Mouse (Mus musculus): ENCODE measurements around the gene Pak7. TPM values are rescaled to one million over a fixed set of nuclear protein-coding genes. Genes with fewer than 3 reads are reported as not detected.

The Pak7 gene
- 2.2 and 2.5 TPM in 2 replicates for polyA plus RNA-seq (2014; fragmentation: Nextera tagmentation; extraction: Ambion mirVana)

- peak; percentile 99 for ATAC-seq (ENCODE audit: insufficient number of reproducible peaks, low FRiP score, low TSS enrichment, low read depth)
- WGBS, result 1% methylated on average over 39 of the region's 39 CpGs
- peak; percentile 81 for DNase-seq (ENCODE audit: low spot score)
These were observed at the start of gene Pak7 for GRCm38 (mm10) chr2:136387181-136388131. Gene Pak7 (minus strand): TSS chr2:136387967.

GRCm38 (mm10) chr2:136425561-136425960, 37.8 kb upstream of the Pak7 start:
- no peak overlapping the region for H3K9ac ChIP-seq (ENCODE audit: low read length)
- no peaks in the 10 kb centered on the region for H3K4me1 ChIP-seq (ENCODE audit: control insufficient read depth, insufficient read depth, low read length)
- DNase-seq (ENCODE audit: low spot score), result no peak
- H3K27me3 ChIP-seq (ENCODE audit: control insufficient read depth, insufficient read depth, low read length), result no peaks in the 10 kb centered on the region
- no peak overlapping the region for H3K4me3 ChIP-seq (ENCODE audit: low read depth, low read length)
- no peaks in the 10 kb centered on the region for H3K36me3 ChIP-seq (ENCODE audit: control insufficient read depth, insufficient read depth, low read length)
- ATAC-seq (ENCODE audit: insufficient number of reproducible peaks, low FRiP score, low TSS enrichment, low read depth), result no peak
- H3K4me2 ChIP-seq (ENCODE audit: low read depth, severe bottlenecking), result no peak overlapping the region
- no peak overlapping the region for H3K27ac ChIP-seq (replicated peaks; ENCODE audit: low read depth, low read length)
- no peaks in the 10 kb centered on the region for H3K9me3 ChIP-seq (ENCODE audit: control insufficient read depth, low read length)
- WGBS, result 81% methylated on average over 6 of the region's 6 CpGs

More at GRCm38 (mm10) chr2:136387181-136388131, at the start of gene Pak7:
- no peak within 1 kb of the TSS for H3K27ac ChIP-seq (replicated peaks; ENCODE audit: low read depth, low read length)
- no peaks in the 10 kb centered on the region for H3K4me1 ChIP-seq (ENCODE audit: control insufficient read depth, insufficient read depth, low read length)
- H3K27me3 ChIP-seq (ENCODE audit: control insufficient read depth, insufficient read depth, low read length), result peaks cover 3% of the 10 kb centered on the region; the same call in 1 of the 2 replicates
- no peaks in the 10 kb centered on the region for H3K9me3 ChIP-seq (ENCODE audit: control insufficient read depth, low read length)
- no peaks in the 10 kb centered on the region for H3K36me3 ChIP-seq (ENCODE audit: control insufficient read depth, insufficient read depth, low read length)
- H3K9ac ChIP-seq (ENCODE audit: low read length), result peak within 1 kb of the TSS; percentile 58
- H3K4me3 ChIP-seq (ENCODE audit: low read depth, low read length), result peak within 1 kb of the TSS; percentile 61
- H3K4me2 ChIP-seq (ENCODE audit: low read depth, severe bottlenecking), result peak within 1 kb of the TSS; percentile 88

GRCm38 (mm10) chr2:136419543-136419942, 31.8 kb upstream of the Pak7 start:
- ATAC-seq (ENCODE audit: insufficient number of reproducible peaks, low FRiP score, low TSS enrichment, low read depth) (no peak), DNase-seq (ENCODE audit: low spot score) (no peak)
- no peaks in the 10 kb centered on the region for H3K9me3 ChIP-seq (ENCODE audit: control insufficient read depth, low read length)
- no peaks in the 10 kb centered on the region for H3K27me3 ChIP-seq (ENCODE audit: control insufficient read depth, insufficient read depth, low read length)
- 81% methylated on average over 1 of the region's 1 CpGs for WGBS
- H3K9ac ChIP-seq (ENCODE audit: low read length), result no peak overlapping the region
- H3K4me3 ChIP-seq (ENCODE audit: low read depth, low read length), result no peak overlapping the region
- H3K4me1 ChIP-seq (ENCODE audit: control insufficient read depth, insufficient read depth, low read length), result no peaks in the 10 kb centered on the region
- no peak overlapping the region for H3K27ac ChIP-seq (replicated peaks; ENCODE audit: low read depth, low read length)
- H3K36me3 ChIP-seq (ENCODE audit: control insufficient read depth, insufficient read depth, low read length), result no peaks in the 10 kb centered on the region
- H3K4me2 ChIP-seq (ENCODE audit: low read depth, severe bottlenecking), result no peak overlapping the region

GRCm38 (mm10) chr2:136416381-136416780, 28.6 kb upstream of the Pak7 start:
- no peaks in the 10 kb centered on the region for H3K27me3 ChIP-seq (ENCODE audit: control insufficient read depth, insufficient read depth, low read length)
- DNase-seq (ENCODE audit: low spot score), result no peak
- H3K36me3 ChIP-seq (ENCODE audit: control insufficient read depth, insufficient read depth, low read length), result no peaks in the 10 kb centered on the region
- no peak overlapping the region for H3K27ac ChIP-seq (replicated peaks; ENCODE audit: low read depth, low read length)
- no peak for ATAC-seq (ENCODE audit: insufficient number of reproducible peaks, low FRiP score, low TSS enrichment, low read depth)
- no peak overlapping the region for H3K4me2 ChIP-seq (ENCODE audit: low read depth, severe bottlenecking)
- H3K9ac ChIP-seq (ENCODE audit: low read length), result no peak overlapping the region
- H3K4me3 ChIP-seq (ENCODE audit: low read depth, low read length), result no peak overlapping the region
- H3K4me1 ChIP-seq (ENCODE audit: control insufficient read depth, insufficient read depth, low read length), result no peaks in the 10 kb centered on the region
- no peaks in the 10 kb centered on the region for H3K9me3 ChIP-seq (ENCODE audit: control insufficient read depth, low read length)

GRCm38 (mm10) chr2:136402587-136402986, 14.8 kb upstream of the Pak7 start:
- Histone ChIP-seq H3K27ac (replicated peaks; ENCODE audit: low read depth, low read length) (no peak overlapping the region), H3K9me3 (ENCODE audit: control insufficient read depth, low read length) (no peaks in the 10 kb centered on the region), H3K4me1 (ENCODE audit: control insufficient read depth, insufficient read depth, low read length) (no peaks in the 10 kb centered on the region), H3K9ac (ENCODE audit: low read length) (no peak overlapping the region), H3K36me3 (ENCODE audit: control insufficient read depth, insufficient read depth, low read length) (no peaks in the 10 kb centered on the region), H3K4me3 (ENCODE audit: low read depth, low read length) (no peak overlapping the region), H3K4me2 (ENCODE audit: low read depth, severe bottlenecking) (no peak overlapping the region), H3K27me3 (ENCODE audit: control insufficient read depth, insufficient read depth, low read length) (no peaks in the 10 kb centered on the region)
- DNase-seq (ENCODE audit: low spot score) (no peak), ATAC-seq (ENCODE audit: insufficient number of reproducible peaks, low FRiP score, low TSS enrichment, low read depth) (no peak)
- 84% methylated on average over 4 of the region's 4 CpGs for WGBS

GRCm38 (mm10) chr2:136375318-136375717, 12.4 kb downstream of the Pak7 start:
- H3K27ac ChIP-seq (replicated peaks; ENCODE audit: low read depth, low read length), result no peak overlapping the region
- no peak overlapping the region for H3K4me2 ChIP-seq (ENCODE audit: low read depth, severe bottlenecking)
- H3K9ac ChIP-seq (ENCODE audit: low read length), result no peak overlapping the region
- H3K4me3 ChIP-seq (ENCODE audit: low read depth, low read length), result no peak overlapping the region
- DNase-seq (ENCODE audit: low spot score) (no peak), ATAC-seq (ENCODE audit: insufficient number of reproducible peaks, low FRiP score, low TSS enrichment, low read depth) (no peak)
- H3K27me3 ChIP-seq (ENCODE audit: control insufficient read depth, insufficient read depth, low read length), result no peaks in the 10 kb centered on the region
- H3K9me3 ChIP-seq (ENCODE audit: control insufficient read depth, low read length), result no peaks in the 10 kb centered on the region
- no peaks in the 10 kb centered on the region for H3K36me3 ChIP-seq (ENCODE audit: control insufficient read depth, insufficient read depth, low read length)
- no peaks in the 10 kb centered on the region for H3K4me1 ChIP-seq (ENCODE audit: control insufficient read depth, insufficient read depth, low read length)
- WGBS, result 59% methylated on average over 3 of the region's 3 CpGs

- ATAC-seq (ENCODE audit: insufficient number of reproducible peaks, low FRiP score, low TSS enrichment, low read depth) (no peak), DNase-seq (ENCODE audit: low spot score) (no peak)
- no peak overlapping the region for H3K4me3 ChIP-seq (ENCODE audit: low read depth, low read length)
- no peaks in the 10 kb centered on the region for H3K9me3 ChIP-seq (ENCODE audit: control insufficient read depth, low read length)
- no peaks in the 10 kb centered on the region for H3K27me3 ChIP-seq (ENCODE audit: control insufficient read depth, insufficient read depth, low read length)
- no peak overlapping the region for H3K4me2 ChIP-seq (ENCODE audit: low read depth, severe bottlenecking)
- H3K9ac ChIP-seq (ENCODE audit: low read length), result no peak overlapping the region
- no peaks in the 10 kb centered on the region for H3K36me3 ChIP-seq (ENCODE audit: control insufficient read depth, insufficient read depth, low read length)
- no peaks in the 10 kb centered on the region for H3K4me1 ChIP-seq (ENCODE audit: control insufficient read depth, insufficient read depth, low read length)
- no peak overlapping the region for H3K27ac ChIP-seq (replicated peaks; ENCODE audit: low read depth, low read length)
- 95% methylated on average over 1 of the region's 1 CpGs for WGBS
These were observed 15.4 kb downstream of the Pak7 start for GRCm38 (mm10) chr2:136372361-136372760.

- Histone ChIP-seq H3K9ac (ENCODE audit: low read length) (no peak overlapping the region), H3K9me3 (ENCODE audit: control insufficient read depth, low read length) (no peaks in the 10 kb centered on the region), H3K4me1 (ENCODE audit: control insufficient read depth, insufficient read depth, low read length) (no peaks in the 10 kb centered on the region), H3K36me3 (ENCODE audit: control insufficient read depth, insufficient read depth, low read length) (no peaks in the 10 kb centered on the region), H3K27ac (replicated peaks; ENCODE audit: low read depth, low read length) (no peak overlapping the region), H3K4me2 (ENCODE audit: low read depth, severe bottlenecking) (no peak overlapping the region), H3K27me3 (ENCODE audit: control insufficient read depth, insufficient read depth, low read length) (no peaks in the 10 kb centered on the region), H3K4me3 (ENCODE audit: low read depth, low read length) (no peak overlapping the region)
- 83% methylated on average over 2 of the region's 2 CpGs for WGBS
- DNase-seq (ENCODE audit: low spot score), result no peak
- ATAC-seq (ENCODE audit: insufficient number of reproducible peaks, low FRiP score, low TSS enrichment, low read depth), result no peak
These were observed 36.2 kb downstream of the Pak7 start for GRCm38 (mm10) chr2:136351393-136352096.

Measured in limb, embryonic 11.5 days (tissue).